Mouse (Mus musculus): ENCODE measurements around the gene Olfr594.
"Not testable (repeated sequence)": the region's sequence is repeated elsewhere in the genome, so short reads cannot be mapped to it uniquely, and the experiment has no call there.

Olfr594 gene

DNA sequence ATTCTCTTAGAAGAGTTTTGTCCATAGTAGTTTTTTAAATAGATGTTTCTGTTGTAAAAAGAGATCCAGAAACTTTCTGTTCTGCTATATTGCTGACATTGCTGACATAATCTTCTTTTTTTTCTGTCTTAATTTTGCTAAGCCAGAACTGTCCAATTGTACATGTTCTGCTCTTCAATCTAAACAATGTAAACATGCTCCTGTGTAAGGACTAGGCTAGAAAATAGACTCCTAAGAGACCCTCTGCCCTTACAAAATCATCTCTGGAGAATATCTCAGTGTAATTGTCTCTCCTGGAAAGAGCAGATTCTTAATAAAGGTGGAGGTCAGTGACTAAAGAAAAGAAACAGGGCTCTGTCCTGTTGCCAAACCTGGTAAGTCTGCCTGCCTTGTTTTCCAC, at the start of gene Olfr594:
TSS of gene Olfr594 (plus strand) at position 301 of the 400 bp plus-strand sequence.
- DNase-seq, result no peak

DNA sequence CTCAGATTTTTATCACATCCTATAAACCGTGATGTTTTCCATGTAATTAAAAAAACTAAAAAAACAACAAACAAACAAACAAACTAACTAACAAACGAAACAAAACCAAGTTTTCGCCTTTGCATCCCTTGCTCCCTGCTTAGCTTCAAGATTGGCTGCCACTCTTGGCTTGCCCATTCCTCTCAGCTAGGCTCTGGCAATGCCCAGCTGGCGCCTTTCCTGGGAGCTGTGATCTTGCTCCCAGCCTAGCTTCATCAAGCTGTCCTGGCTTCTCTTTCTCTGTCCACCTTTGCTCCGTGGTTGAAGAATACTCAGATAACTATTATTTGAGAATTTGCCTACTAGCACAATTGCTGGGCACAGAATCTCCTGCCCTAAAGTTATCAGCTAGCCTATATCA, 47.1 kb upstream of the Olfr594 start:
- DNase-seq, result no peak

- DNase-seq, result no peak
Observed at GRCm38 (mm10) chr7:103178240-103178639, 38.6 kb upstream of the Olfr594 start, which contains the start of gene Olfr591. Gene Olfr591, minus strand, starts transcription at chr7:103178340.

- DNase-seq, result not testable (repeated sequence)
Observed at GRCm38 (mm10) chr7:103184503-103184902, 32.3 kb upstream of the Olfr594 start, which contains the start of gene Olfr592. Gene Olfr592, plus strand, starts transcription at chr7:103184803.

DNA sequence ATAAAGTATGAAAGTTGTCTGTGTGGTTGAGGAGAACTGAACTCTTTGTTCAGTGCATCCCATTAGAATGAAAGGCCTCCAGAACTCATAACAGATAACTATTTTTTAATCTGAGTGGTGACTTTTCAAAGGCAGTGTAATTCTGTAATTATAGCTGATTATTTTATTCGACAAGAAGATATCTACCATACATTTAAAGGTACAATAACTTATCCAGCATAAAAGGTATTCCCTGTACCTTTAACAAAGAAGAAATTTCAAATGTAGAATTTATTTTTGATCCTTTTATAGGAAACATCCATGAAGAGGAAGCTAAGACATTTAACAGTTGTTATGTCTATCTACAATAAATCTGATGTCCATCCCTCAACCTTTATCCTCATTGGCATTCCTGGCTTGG, 5.2 kb upstream of the Olfr594 start, which contains the start of gene Olfr593:
TSS of gene Olfr593 (plus strand) at position 301 of the 400 bp plus-strand sequence.
- no peak for DNase-seq

DNA sequence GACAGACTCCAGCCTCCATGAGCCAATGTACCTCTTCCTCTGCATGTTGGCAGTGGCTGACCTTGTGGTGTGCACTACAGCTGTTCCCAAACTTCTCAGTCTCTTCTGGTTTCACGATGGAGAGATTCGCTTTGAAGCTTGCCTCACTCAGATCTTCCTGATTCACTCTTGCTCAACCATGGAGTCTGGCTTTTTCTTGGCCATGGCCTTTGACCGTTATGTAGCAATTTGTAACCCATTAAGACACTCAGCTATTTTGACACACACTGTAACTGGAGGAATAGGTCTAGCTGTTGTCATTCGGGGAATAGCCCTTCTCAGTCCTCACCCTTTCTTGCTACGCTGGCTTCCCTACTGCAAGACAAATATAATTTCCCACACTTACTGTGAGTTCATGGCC, 4.7 kb upstream of the Olfr594 start:
- not testable (repeated sequence) for DNase-seq

- DNase-seq, result not testable (repeated sequence)
Observed at GRCm38 (mm10) chr7:103252405-103252804, 35.6 kb downstream of the Olfr594 start, which contains the start of gene Usp17ld. Gene Usp17ld, minus strand, starts transcription at chr7:103252505.
